9 mouse cellular contexts compared by ENCODE assay signal in the genomic region with DNA sequence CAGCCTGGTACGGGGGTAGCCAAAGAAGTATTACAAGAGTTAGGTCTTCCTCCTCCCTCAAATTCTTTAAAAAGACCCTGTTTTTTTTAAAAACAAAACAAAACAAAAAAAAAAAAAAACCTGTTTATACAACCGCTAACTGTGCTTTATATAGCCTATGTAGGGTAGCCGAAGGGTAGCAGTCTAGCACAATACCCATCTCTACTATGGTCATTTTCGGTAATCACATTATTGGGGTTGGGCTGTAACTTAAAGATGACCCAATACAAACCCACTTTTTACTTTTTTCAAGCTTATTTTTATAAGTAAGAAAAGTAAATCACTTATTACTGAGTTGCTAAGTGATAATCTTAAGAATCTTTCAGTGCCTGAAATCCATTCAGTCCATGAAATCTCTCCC. TPM values are rescaled to one million over a fixed set of nuclear protein-coding genes. Genes with fewer than 3 reads are reported as not detected.
A peak's percentile ranks its signal among the peaks of the same experiment; 100 is the strongest.
DNase-seq lines count a peak whose midpoint lies in the region; ATAC-seq and TF ChIP-seq lines count a peak whose summit lies in the region.
"Had no signal": no experiment of that assay in that cellular context is flagged by ENCODE, and none has a peak within 500 bp of the region (broad histone marks: within the 10 kb centered on the region; RNA-seq: fewer than 3 reads in every experiment).

No protein-coding gene starts in this region.

- no peak for TF ChIP-seq POLR2A in MEL (IDR thresholded peaks at IDR 0.05; ENCODE audit: control insufficient read depth in 1 of 2, insufficient read depth in 1 of 2, low read depth in 1 of 2, low read length in 2 of 2, poor library complexity in 1 of 2)

- no peak for TF ChIP-seq EP300 in MEL (IDR thresholded peaks at IDR 0.05; ENCODE audit: low read depth in 1 of 2, low read length in 2 of 2)

- peak overlapping the region; percentile 67; the same call in 1 of the 2 replicates for H3K4me2 ChIP-seq in heart, embryonic 16.5 days (ENCODE audit: low read depth, low read length)
- H3K4me2 ChIP-seq in hindbrain, embryonic 16.5 days (ENCODE audit: low read length) = peak overlapping the region; percentile 65
- peak overlapping the region; percentile 75 for H3K4me2 ChIP-seq in midbrain, embryonic 14.5 days (ENCODE audit: low read length)

- H3K9me3 ChIP-seq in heart, embryonic 16.5 days (replicated peaks; ENCODE audit: control insufficient read depth, low read length) = no peaks in the 10 kb centered on the region
- H3K9me3 ChIP-seq in MEL (replicated peaks; ENCODE audit: insufficient read depth, low read length) = no peaks in the 10 kb centered on the region
- no peaks in the 10 kb centered on the region for H3K9me3 ChIP-seq in hindbrain, embryonic 16.5 days (ENCODE audit: control insufficient read depth, low read length)
- no peaks in the 10 kb centered on the region for H3K9me3 ChIP-seq in midbrain, embryonic 14.5 days (ENCODE audit: control insufficient read depth, low read length)

- intact Hi-C loops in heart, postnatal 36 days (cut with DNase I) = no loop called here

- no peaks in the 10 kb centered on the region for H3K27me3 ChIP-seq in heart, embryonic 16.5 days (ENCODE audit: control insufficient read depth, insufficient read depth, low read length)
- no peaks in the 10 kb centered on the region for H3K27me3 ChIP-seq in MEL (ENCODE audit: control insufficient read depth in 1 of 2, insufficient read depth in 2 of 2, low read length in 2 of 2)
- H3K27me3 ChIP-seq in hindbrain, embryonic 16.5 days (replicated peaks; ENCODE audit: control insufficient read depth, insufficient read depth, low read length) = no peaks in the 10 kb centered on the region
- H3K27me3 ChIP-seq in midbrain, embryonic 14.5 days (ENCODE audit: control insufficient read depth, insufficient read depth, low read length) = no peaks in the 10 kb centered on the region
- H3K27me3 ChIP-seq: Patski had no signal

- ATAC-seq in heart, embryonic 16.5 days (replicated peaks; ENCODE audit: extremely low read depth, insufficient read depth, low FRiP score) = no peak
- no peak for ATAC-seq in hindbrain, embryonic 16.5 days
- no peak for ATAC-seq in midbrain, embryonic 14.5 days (ENCODE audit: low FRiP score, low TSS enrichment)

- H3K79me2 ChIP-seq in MEL (ENCODE audit: control insufficient read depth, insufficient read depth, low read length, poor library complexity) = peaks cover 5% of the 10 kb centered on the region

- H3K27ac ChIP-seq in heart, embryonic 16.5 days (ENCODE audit: low read length) = no peak overlapping the region
- no peak overlapping the region for H3K27ac ChIP-seq in MEL (ENCODE audit: control insufficient read depth, low read depth, low read length)
- H3K27ac ChIP-seq in hindbrain, embryonic 16.5 days (ENCODE audit: low read depth, low read length) = no peak overlapping the region
- H3K27ac ChIP-seq in midbrain, embryonic 14.5 days (replicated peaks; ENCODE audit: low read depth, low read length) = no peak overlapping the region

- TF ChIP-seq RAD21 in MEL (IDR thresholded peaks at IDR 0.05; ENCODE audit: low read depth, low read length) = no peak

- peak overlapping the region; percentile 84; the same call in 1 of the 2 replicates for H3K9ac ChIP-seq in heart, embryonic 16.5 days (ENCODE audit: low read length)
- H3K9ac ChIP-seq in MEL (ENCODE audit: control insufficient read depth, low read depth, low read length, poor library complexity, severe bottlenecking) = peak overlapping the region; percentile 82
- H3K9ac ChIP-seq in hindbrain, embryonic 16.5 days (ENCODE audit: low read depth, low read length) = no peak overlapping the region; the same call in 1 of the 2 replicates
- peak overlapping the region; percentile 88 for H3K9ac ChIP-seq in midbrain, embryonic 14.5 days (replicated peaks; ENCODE audit: low read length)

- TF ChIP-seq CTCF in MEL (IDR thresholded peaks at IDR 0.05 in 2 of 3, conservative IDR thresholded peaks at IDR 0.05 in 1 of 3; ENCODE audit: control insufficient read depth in 1 of 3, insufficient read depth in 1 of 3, low read depth in 2 of 3, low read length in 3 of 3, poor library complexity in 1 of 3, severe bottlenecking in 1 of 3) = no peak

- no peaks in the 10 kb centered on the region for H3K36me3 ChIP-seq in heart, embryonic 16.5 days (ENCODE audit: control insufficient read depth, insufficient read depth)
- peaks cover 0 to 6% of the 10 kb centered on the region in 2 experiments; a peak in 2 of 4 replicates for H3K36me3 ChIP-seq in MEL (ENCODE audit: control insufficient read depth in 1 of 2, insufficient read depth in 2 of 2, low read length in 2 of 2)
- H3K36me3 ChIP-seq in hindbrain, embryonic 16.5 days (ENCODE audit: control insufficient read depth, insufficient read depth, low read length) = no peaks in the 10 kb centered on the region
- no peaks in the 10 kb centered on the region for H3K36me3 ChIP-seq in midbrain, embryonic 14.5 days (ENCODE audit: control insufficient read depth, insufficient read depth, low read length)

- peaks cover 10% of the 10 kb centered on the region for H3K4me1 ChIP-seq in heart, embryonic 16.5 days (ENCODE audit: control insufficient read depth, insufficient read depth, low read length)
- peaks cover 2 to 3% of the 10 kb centered on the region in 2 experiments; a peak in 2 of 4 replicates for H3K4me1 ChIP-seq in MEL (ENCODE audit: control insufficient read depth in 1 of 2, insufficient read depth in 2 of 2, low read length in 2 of 2)
- peaks cover 5% of the 10 kb centered on the region for H3K4me1 ChIP-seq in hindbrain, embryonic 16.5 days (ENCODE audit: control insufficient read depth, insufficient read depth, low read depth, low read length)
- 0 out of 2 replicates have a peak, but pooled peaks cover 14% of the 10 kb centered on the region for H3K4me1 ChIP-seq in midbrain, embryonic 14.5 days (ENCODE audit: control insufficient read depth, insufficient read depth, low read length)

- DNase-seq in heart, postnatal 36 days = no peak
- DNase-seq in MEL (ENCODE audit: low read depth, low spot score) = peak; percentile 42
- DNase-seq in midbrain, embryonic 14.5 days = no peak
- no peak for DNase-seq in thymus, postnatal 10 days (ENCODE audit: low spot score in 2 of 2)
- no peak for DNase-seq in adrenal gland, adult 2 months
- DNase-seq in Muller cell, postnatal 12 days (ENCODE audit: inconsistent ontology term) = no peak

- peak overlapping the region; percentile 71 for H3K4me3 ChIP-seq in heart, embryonic 16.5 days (ENCODE audit: low read length)
- peak overlapping the region in 1 of 2 experiments; percentile 73; a peak in 2 of 4 replicates for H3K4me3 ChIP-seq in MEL (ENCODE audit: control insufficient read depth in 1 of 2, insufficient read depth in 1 of 2, low read depth in 2 of 2, low read length in 2 of 2)
- peak overlapping the region; percentile 67; the same call in 1 of the 2 replicates for H3K4me3 ChIP-seq in hindbrain, embryonic 16.5 days (ENCODE audit: low read length)
- peak overlapping the region; percentile 73 for H3K4me3 ChIP-seq in midbrain, embryonic 14.5 days (replicated peaks; ENCODE audit: low read depth, low read length)

- 51% methylated on average over 4 of the region's 4 CpGs for WGBS in heart, embryonic 16.5 days
- 51% methylated on average over 4 of the region's 4 CpGs for WGBS in hindbrain, embryonic 16.5 days
- WGBS in midbrain, embryonic 14.5 days = 46% methylated on average over 4 of the region's 4 CpGs

TF ChIP-seq in MEL, 35 proteins besides CTCF, POLR2A, EP300 and RAD21:
- TF ChIP-seq TBP (IDR thresholded peaks at IDR 0.05; ENCODE audit: low read depth, low read length) (no peak), CHD1 (IDR thresholded peaks at IDR 0.05; ENCODE audit: low read depth, low read length) (0 out of 2 replicates have a peak, but pooled peaks have one; percentile 1)

RNA-seq across cellular contexts. Expression of a gene that starts 0.7 kb away (rescaled TPM):
- polyA plus RNA-seq in heart, embryonic 16.5 days (2015; fragmentation: Nextera tagmentation; extraction: Ambion mirVana) = 7.4 and 8.0 TPM in 2 replicates
- total RNA-seq in heart, postnatal 36 days (2021) = 1 to 10 TPM; 2.7 TPM
- 9.9 and 11.0 TPM in 2 replicates for total RNA-seq in MEL (2012; rRNA removed)
- polyA plus RNA-seq in MEL (2012; ENCODE audit: insufficient read depth in 1 of 2, insufficient read length in 2 of 2, low read depth in 1 of 2, low replicate concordance in 2 of 2, missing spikeins in 1 of 2) = 1 to 10 TPM in 1 of 2 experiments, not detected in 1; 7.4 TPM
- 11.8 and 13.4 TPM in 2 replicates for polyA plus RNA-seq in hindbrain, embryonic 16.5 days (2015; fragmentation: Nextera tagmentation; extraction: Ambion mirVana)
- polyA plus RNA-seq in midbrain, embryonic 14.5 days (2014; fragmentation: Nextera tagmentation; extraction: Ambion mirVana) = 16.2 and 20.1 TPM in 2 replicates
- total RNA-seq in adrenal gland, adult 2 months (2021) = 1 to 10 TPM; 3.7 to 5.0 TPM
- polyA plus RNA-seq in adrenal gland, adult 2 months (2012; rRNA removed) = 0.80 TPM in 1 of 2 replicates, not detected in the other
